Mouse (Mus musculus): ENCODE data around the gene Acot8. TPM values are rescaled to one million over a fixed set of nuclear protein-coding genes. Genes with fewer than 3 reads are reported as not detected.

The Acot8 gene
- polyA plus RNA-seq, 1 experiment from 2014 or later: 52.5 TPM

DNA sequence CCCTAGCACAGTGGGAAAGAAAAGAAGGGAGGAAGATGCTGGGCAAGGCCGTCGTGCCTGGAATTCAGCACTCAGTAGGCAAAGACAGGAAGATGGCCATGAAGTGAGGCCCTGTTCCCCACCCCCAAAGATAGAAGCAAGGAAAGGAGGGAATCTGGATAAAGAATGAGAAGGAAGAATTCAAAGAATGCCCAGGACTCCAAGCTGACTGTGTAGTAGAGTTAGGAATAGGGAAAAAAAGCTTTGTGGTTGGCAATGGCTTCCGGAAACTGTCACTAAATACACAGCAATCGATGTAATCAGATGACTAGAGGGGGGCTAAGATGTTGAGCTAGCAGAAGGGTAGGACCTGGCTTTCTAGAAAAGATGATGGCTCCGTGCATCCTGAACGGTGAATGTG, 12.5 kb upstream of the Acot8 start:
- Histone ChIP-seq H3K4me2 (replicated peaks; ENCODE audit: low read depth) (no peak overlapping the region), H3K4me1 (replicated peaks; ENCODE audit: control insufficient read depth, insufficient read depth, low read length) (no peaks in the 10 kb centered on the region; the same call in 1 of the 2 replicates), H3K27me3 (replicated peaks; ENCODE audit: control insufficient read depth, insufficient read depth, low read length) (no peaks in the 10 kb centered on the region), H3K9me3 (ENCODE audit: control insufficient read depth) (no peaks in the 10 kb centered on the region), H3K9ac (ENCODE audit: low read depth, low read length) (no peak overlapping the region), H3K36me3 (ENCODE audit: control insufficient read depth, insufficient read depth) (peaks cover 26% of the 10 kb centered on the region), H3K27ac (ENCODE audit: low read depth, low read length) (no peak overlapping the region), H3K4me3 (ENCODE audit: low read depth, low read length) (no peak overlapping the region)
- ATAC-seq: no peak
- TF ChIP-seq CTCF (IDR thresholded peaks at IDR 0.05; ENCODE audit: low read depth): no peak
- 76% methylated on average over 6 of the region's 6 CpGs for WGBS

DNA sequence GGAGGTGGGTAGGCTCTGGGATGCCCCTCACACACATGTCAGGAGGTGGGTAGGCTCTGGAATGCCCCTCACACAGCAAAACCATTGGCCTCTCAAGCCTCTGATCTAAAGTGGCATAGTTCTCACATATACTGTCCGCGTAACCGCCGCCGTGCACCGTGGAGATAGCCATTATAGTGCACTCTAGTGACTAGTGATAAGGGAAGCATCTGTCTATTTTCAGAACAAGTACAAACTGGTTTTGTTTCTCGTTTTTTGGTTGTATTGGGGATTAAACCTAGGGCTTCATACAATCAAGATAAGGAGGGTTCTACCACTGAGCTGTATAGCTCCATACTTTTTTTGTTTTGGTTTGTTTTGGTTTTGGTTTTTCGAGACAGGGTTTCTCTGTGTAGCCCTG, 11.1 kb upstream of the Acot8 start:
- no peaks in the 10 kb centered on the region for H3K27me3 ChIP-seq (replicated peaks; ENCODE audit: control insufficient read depth, insufficient read depth, low read length)
- H3K9ac ChIP-seq (ENCODE audit: low read depth, low read length): no peak overlapping the region
- no peak overlapping the region for H3K27ac ChIP-seq (ENCODE audit: low read depth, low read length)
- H3K4me3 ChIP-seq (ENCODE audit: low read depth, low read length): no peak overlapping the region
- 87% methylated on average over 8 of the region's 8 CpGs for WGBS
- TF ChIP-seq CTCF (IDR thresholded peaks at IDR 0.05; ENCODE audit: low read depth): no peak
- H3K36me3 ChIP-seq (ENCODE audit: control insufficient read depth, insufficient read depth): peaks cover 15% of the 10 kb centered on the region
- no peaks in the 10 kb centered on the region for H3K9me3 ChIP-seq (ENCODE audit: control insufficient read depth)
- no peak for ATAC-seq
- H3K4me1 ChIP-seq (replicated peaks; ENCODE audit: control insufficient read depth, insufficient read depth, low read length): no peaks in the 10 kb centered on the region; the same call in 1 of the 2 replicates
- no peak overlapping the region for H3K4me2 ChIP-seq (replicated peaks; ENCODE audit: low read depth)

DNA sequence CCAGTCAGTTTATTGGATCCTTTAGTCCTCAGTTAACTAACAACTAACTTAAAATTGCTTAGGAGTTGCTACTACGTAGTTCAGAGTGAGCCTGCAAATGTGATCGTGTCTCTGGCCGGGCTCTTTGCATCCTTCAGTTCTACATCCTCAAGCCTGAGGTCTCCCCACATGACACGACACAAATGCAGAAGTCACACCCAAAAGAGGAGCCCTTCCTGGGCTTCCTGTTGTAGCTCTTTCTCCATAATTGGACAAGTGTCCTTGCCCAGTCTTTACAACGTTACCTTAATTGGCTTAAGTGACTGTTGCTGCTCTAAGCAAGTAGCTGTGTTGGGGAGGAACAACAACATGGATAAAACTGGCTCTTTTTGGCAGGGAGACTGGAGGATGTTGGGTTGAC, 10.7 kb upstream of the Acot8 start:
- no peak for TF ChIP-seq CTCF (IDR thresholded peaks at IDR 0.05; ENCODE audit: low read depth)

DNA sequence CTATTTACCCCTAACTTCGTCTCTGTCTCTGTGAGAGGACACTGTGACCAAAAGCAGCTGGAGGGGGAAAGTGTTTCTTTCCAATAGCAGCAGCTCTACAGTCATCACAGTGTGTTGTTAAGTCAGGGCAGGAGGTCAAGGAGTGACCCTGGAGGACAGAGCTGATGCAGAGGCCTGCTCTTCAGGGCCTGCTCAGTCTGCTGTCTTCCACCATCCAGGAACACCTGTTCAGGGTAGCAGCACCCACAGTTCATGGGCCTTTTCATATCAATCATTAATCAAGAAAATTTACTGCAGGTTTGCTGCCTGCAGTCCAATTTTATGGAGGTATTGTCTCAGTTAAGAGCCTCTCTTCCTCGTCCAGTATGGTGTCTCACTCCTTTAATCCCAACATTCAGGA, 8.9 kb upstream of the Acot8 start:
- Histone ChIP-seq H3K4me3 (ENCODE audit: low read depth, low read length) (no peak overlapping the region), H3K9ac (ENCODE audit: low read depth, low read length) (no peak overlapping the region), H3K27me3 (replicated peaks; ENCODE audit: control insufficient read depth, insufficient read depth, low read length) (no peaks in the 10 kb centered on the region), H3K36me3 (ENCODE audit: control insufficient read depth, insufficient read depth) (peaks cover 13% of the 10 kb centered on the region; the same call in 1 of the 2 replicates), H3K4me1 (replicated peaks; ENCODE audit: control insufficient read depth, insufficient read depth, low read length) (no peaks in the 10 kb centered on the region; the same call in 1 of the 2 replicates), H3K4me2 (replicated peaks; ENCODE audit: low read depth) (no peak overlapping the region), H3K27ac (ENCODE audit: low read depth, low read length) (peak overlapping the region; percentile 8; the same call in 1 of the 2 replicates), H3K9me3 (ENCODE audit: control insufficient read depth) (no peaks in the 10 kb centered on the region)
- 34% methylated on average over 2 of the region's 2 CpGs for whole genome bisulfite sequencing
- TF ChIP-seq CTCF (IDR thresholded peaks at IDR 0.05; ENCODE audit: low read depth): no peak
- ATAC-seq: peak; percentile 62

More for the DNA sequence above, 10.7 kb upstream of the Acot8 start:
- ATAC-seq: no peak
- no peaks in the 10 kb centered on the region for H3K27me3 ChIP-seq (replicated peaks; ENCODE audit: control insufficient read depth, insufficient read depth, low read length)
- H3K9ac ChIP-seq (ENCODE audit: low read depth, low read length): no peak overlapping the region
- no peak overlapping the region for H3K4me2 ChIP-seq (replicated peaks; ENCODE audit: low read depth)
- no peaks in the 10 kb centered on the region; the same call in 1 of the 2 replicates for H3K4me1 ChIP-seq (replicated peaks; ENCODE audit: control insufficient read depth, insufficient read depth, low read length)
- H3K4me3 ChIP-seq (ENCODE audit: low read depth, low read length): no peak overlapping the region
- WGBS: 86% methylated on average over 5 of the region's 5 CpGs
- H3K27ac ChIP-seq (ENCODE audit: low read depth, low read length): no peak overlapping the region
- peaks cover 10% of the 10 kb centered on the region for H3K36me3 ChIP-seq (ENCODE audit: control insufficient read depth, insufficient read depth)
- H3K9me3 ChIP-seq (ENCODE audit: control insufficient read depth): no peaks in the 10 kb centered on the region

GRCm38 (mm10) chr2:164806614-164807013, 1.9 kb upstream of the Acot8 start:
- Histone ChIP-seq H3K9ac (ENCODE audit: low read depth, low read length) (no peak overlapping the region; the same call in 1 of the 2 replicates), H3K27me3 (replicated peaks; ENCODE audit: control insufficient read depth, insufficient read depth, low read length) (no peaks in the 10 kb centered on the region), H3K4me2 (replicated peaks; ENCODE audit: low read depth) (peak overlapping the region; percentile 87), H3K36me3 (ENCODE audit: control insufficient read depth, insufficient read depth) (peaks cover 22% of the 10 kb centered on the region), H3K9me3 (ENCODE audit: control insufficient read depth) (no peaks in the 10 kb centered on the region), H3K27ac (ENCODE audit: low read depth, low read length) (peak overlapping the region; percentile 50), H3K4me1 (replicated peaks; ENCODE audit: control insufficient read depth, insufficient read depth, low read length) (no peaks in the 10 kb centered on the region), H3K4me3 (ENCODE audit: low read depth, low read length) (0 out of 2 replicates have a peak overlapping the region, but pooled peaks have one; percentile 80)
- TF ChIP-seq CTCF (IDR thresholded peaks at IDR 0.05; ENCODE audit: low read depth): no peak
- whole genome bisulfite sequencing: 33% methylated on average over 7 of the region's 7 CpGs
- ATAC-seq: no peak

DNA sequence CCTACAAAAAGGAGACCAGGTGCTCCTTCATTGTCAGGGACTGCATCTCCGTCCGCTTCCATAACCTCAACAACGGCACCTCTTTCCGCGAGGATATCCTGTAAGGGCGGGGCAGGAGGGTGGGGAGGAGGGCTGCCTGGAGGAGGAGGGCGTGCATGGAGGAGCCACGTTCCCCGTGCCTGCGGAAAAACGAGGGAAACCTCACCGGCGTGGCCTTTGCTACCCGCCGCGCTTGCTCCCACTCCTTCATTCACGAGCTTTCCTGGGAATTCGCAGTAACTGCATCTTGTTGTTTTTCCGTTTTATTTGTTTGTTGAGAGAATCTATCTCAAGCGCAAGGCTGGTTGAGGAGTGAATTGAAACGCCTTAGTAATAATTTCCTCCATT, 643 bp upstream of the Acot8 start:
- Histone ChIP-seq H3K4me1 (replicated peaks; ENCODE audit: control insufficient read depth, insufficient read depth, low read length) (no peaks in the 10 kb centered on the region), H3K4me2 (replicated peaks; ENCODE audit: low read depth) (peak overlapping the region; percentile 87), H3K36me3 (ENCODE audit: control insufficient read depth, insufficient read depth) (peaks cover 26% of the 10 kb centered on the region), H3K27me3 (replicated peaks; ENCODE audit: control insufficient read depth, insufficient read depth, low read length) (no peaks in the 10 kb centered on the region), H3K9me3 (ENCODE audit: control insufficient read depth) (no peaks in the 10 kb centered on the region), H3K4me3 (ENCODE audit: low read depth, low read length) (peak overlapping the region; percentile 80), H3K27ac (ENCODE audit: low read depth, low read length) (peak overlapping the region; percentile 85), H3K9ac (ENCODE audit: low read depth, low read length) (peak overlapping the region; percentile 71)
- TF ChIP-seq CTCF (IDR thresholded peaks at IDR 0.05; ENCODE audit: low read depth): 0 out of 2 replicates have a peak, but pooled peaks have one; percentile 2
- ATAC-seq: peak; percentile 63
- under 1% methylated on average over 21 of the region's 21 CpGs for WGBS
